ENCODE assay signal across 32 mouse cellular contexts in the genomic region with DNA sequence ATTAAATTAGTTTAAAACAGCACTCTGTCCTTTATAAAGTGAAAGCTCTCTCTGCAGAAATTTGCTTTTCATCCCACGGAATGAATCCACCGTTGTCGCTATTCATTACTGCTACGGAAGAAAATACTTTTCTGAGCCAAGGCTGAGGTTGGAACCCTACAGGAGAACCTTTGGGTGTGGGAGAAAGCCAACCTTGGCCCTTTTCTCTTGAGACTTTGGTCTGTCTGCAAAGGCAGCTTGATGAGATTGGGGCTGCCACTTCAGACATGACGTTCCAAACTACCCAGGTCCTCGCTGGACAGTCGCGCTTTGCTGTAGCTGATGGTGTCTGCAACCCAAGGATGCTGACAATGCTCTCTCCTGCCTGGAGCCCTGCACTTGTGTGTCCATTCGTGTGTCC. TPM values are rescaled to one million over a fixed set of nuclear protein-coding genes. Genes with fewer than 3 reads are reported as not detected.
DNase-seq lines count a peak whose midpoint lies in the region; ATAC-seq and TF ChIP-seq lines count a peak whose summit lies in the region.
"Had no signal": no experiment of that assay in that cellular context is flagged by ENCODE, and none has a peak within 500 bp of the region (broad histone marks: within the 10 kb centered on the region; RNA-seq: fewer than 3 reads in every experiment).

No protein-coding gene starts in this region.

- peaks cover 7% of the 10 kb centered on the region; the same call in 1 of the 2 replicates for H3K4me1 ChIP-seq in hindbrain, embryonic 11.5 days (replicated peaks; ENCODE audit: control insufficient read depth, insufficient read depth, low read length)
- peaks cover 23% of the 10 kb centered on the region for H3K4me1 ChIP-seq in hindbrain, embryonic 10.5 days (replicated peaks)
- H3K4me1 ChIP-seq in neural tube, embryonic 15.5 days, result peaks cover 22% of the 10 kb centered on the region
- no peaks in the 10 kb centered on the region for H3K4me1 ChIP-seq in intestine, postnatal 0 days (replicated peaks; ENCODE audit: control insufficient read depth, insufficient read depth, low read length)
- 0 out of 2 replicates have a peak, but pooled peaks cover 3% of the 10 kb centered on the region for H3K4me1 ChIP-seq in heart, embryonic 11.5 days (ENCODE audit: control insufficient read depth, insufficient read depth, low read length)

- H3K9ac ChIP-seq in hindbrain, embryonic 11.5 days (ENCODE audit: low read depth, low read length), result no peak overlapping the region
- no peak overlapping the region for H3K9ac ChIP-seq in neural tube, embryonic 15.5 days (replicated peaks)
- peak overlapping the region; percentile 94; the same call in 1 of the 2 replicates for H3K9ac ChIP-seq in intestine, postnatal 0 days (ENCODE audit: low read depth, low read length)
- H3K9ac ChIP-seq in heart, embryonic 11.5 days (ENCODE audit: low read depth, low read length), result no peak overlapping the region
- H3K9ac ChIP-seq: embryonic facial prominence, embryonic 13.5 days; forebrain, postnatal 0 days; heart, embryonic 12.5 days; heart, embryonic 15.5 days; hindbrain, embryonic 12.5 days; hindbrain, embryonic 15.5 days had no signal

- H3K4me3 ChIP-seq in hindbrain, embryonic 11.5 days (ENCODE audit: low read depth, low read length), result no peak overlapping the region
- no peak overlapping the region for H3K4me3 ChIP-seq in hindbrain, embryonic 10.5 days
- no peak overlapping the region for H3K4me3 ChIP-seq in neural tube, embryonic 15.5 days (replicated peaks)
- H3K4me3 ChIP-seq in intestine, postnatal 0 days (ENCODE audit: low read depth, low read length), result peak overlapping the region; percentile 74
- H3K4me3 ChIP-seq in heart, embryonic 11.5 days (ENCODE audit: low read depth, low read length), result no peak overlapping the region
- H3K4me3 ChIP-seq: embryonic facial prominence, embryonic 10.5 days; embryonic facial prominence, embryonic 13.5 days; erythroblast, embryonic 14.5 days; gastrocnemius, adult 2 months; heart, embryonic 12.5 days; heart, embryonic 15.5 days; hindbrain, embryonic 12.5 days; hindbrain, embryonic 15.5 days had no signal

- 8% methylated on average over 9 of the region's 9 CpGs for WGBS in hindbrain, embryonic 11.5 days
- WGBS in hindbrain, embryonic 10.5 days, result 5% methylated on average over 9 of the region's 9 CpGs
- WGBS in neural tube, embryonic 15.5 days, result 10% methylated on average over 9 of the region's 9 CpGs
- whole genome bisulfite sequencing in intestine, postnatal 0 days, result 14% methylated on average over 9 of the region's 9 CpGs
- 6% methylated on average over 9 of the region's 9 CpGs for WGBS in heart, embryonic 11.5 days (ENCODE audit: insufficient replicate concordance)

- TF ChIP-seq CTCF in intestine, postnatal 0 days (IDR thresholded peaks at IDR 0.05; ENCODE audit: low read depth), result no peak

- peaks cover 100% of the 10 kb centered on the region for H3K27me3 ChIP-seq in hindbrain, embryonic 11.5 days (ENCODE audit: control insufficient read depth, insufficient read depth, low read length)
- H3K27me3 ChIP-seq in hindbrain, embryonic 10.5 days (ENCODE audit: insufficient read depth, poor library complexity, severe bottlenecking), result peaks cover 100% of the 10 kb centered on the region
- H3K27me3 ChIP-seq in neural tube, embryonic 15.5 days (replicated peaks), result peaks cover 98% of the 10 kb centered on the region
- H3K27me3 ChIP-seq in intestine, postnatal 0 days (replicated peaks; ENCODE audit: control insufficient read depth, insufficient read depth, low read length), result peaks cover 21% of the 10 kb centered on the region; the same call in 1 of the 2 replicates
- H3K27me3 ChIP-seq in heart, embryonic 11.5 days (ENCODE audit: control insufficient read depth, insufficient read depth, low read length), result peaks cover 100% of the 10 kb centered on the region

- no peak overlapping the region for H3K4me2 ChIP-seq in hindbrain, embryonic 11.5 days (replicated peaks; ENCODE audit: low read depth, low read length)
- no peak overlapping the region for H3K4me2 ChIP-seq in neural tube, embryonic 15.5 days
- H3K4me2 ChIP-seq in intestine, postnatal 0 days (replicated peaks; ENCODE audit: low read depth), result peak overlapping the region; percentile 69
- H3K4me2 ChIP-seq in heart, embryonic 11.5 days, result no peak overlapping the region
- H3K4me2 ChIP-seq: embryonic facial prominence, embryonic 13.5 days; heart, embryonic 12.5 days; heart, embryonic 15.5 days; hindbrain, embryonic 12.5 days; hindbrain, embryonic 15.5 days had no signal

- no peaks in the 10 kb centered on the region for H3K36me3 ChIP-seq in hindbrain, embryonic 11.5 days (ENCODE audit: control insufficient read depth, insufficient read depth, low read length)
- no peaks in the 10 kb centered on the region for H3K36me3 ChIP-seq in hindbrain, embryonic 10.5 days
- H3K36me3 ChIP-seq in neural tube, embryonic 15.5 days, result no peaks in the 10 kb centered on the region
- no peaks in the 10 kb centered on the region for H3K36me3 ChIP-seq in intestine, postnatal 0 days (ENCODE audit: control insufficient read depth, insufficient read depth)
- no peaks in the 10 kb centered on the region for H3K36me3 ChIP-seq in heart, embryonic 11.5 days (ENCODE audit: control insufficient read depth, insufficient read depth, low read length)
- H3K36me3 ChIP-seq: embryonic facial prominence, embryonic 10.5 days; embryonic facial prominence, embryonic 13.5 days; G1E; heart, embryonic 12.5 days; heart, embryonic 15.5 days; hindbrain, embryonic 12.5 days; hindbrain, embryonic 15.5 days had no signal

- no peak for ATAC-seq in hindbrain, embryonic 11.5 days (ENCODE audit: low FRiP score)
- ATAC-seq in neural tube, embryonic 15.5 days (ENCODE audit: low FRiP score), result no peak
- no peak for ATAC-seq in intestine, postnatal 0 days
- no peak for ATAC-seq in heart, embryonic 11.5 days (replicated peaks; ENCODE audit: insufficient number of reproducible peaks, low FRiP score, low TSS enrichment)
- ATAC-seq: forebrain, embryonic 14.5 days; forebrain, postnatal 0 days; Patski had no signal

- H3K27ac ChIP-seq in hindbrain, embryonic 11.5 days (ENCODE audit: low read depth, low read length), result no peak overlapping the region
- H3K27ac ChIP-seq in hindbrain, embryonic 10.5 days, result no peak overlapping the region
- H3K27ac ChIP-seq in neural tube, embryonic 15.5 days (replicated peaks), result no peak overlapping the region
- peak overlapping the region; percentile 90 for H3K27ac ChIP-seq in intestine, postnatal 0 days (ENCODE audit: low read depth, low read length)
- H3K27ac ChIP-seq in heart, embryonic 11.5 days (ENCODE audit: low read depth, low read length), result no peak overlapping the region
- H3K27ac ChIP-seq: embryonic facial prominence, embryonic 10.5 days; embryonic facial prominence, embryonic 13.5 days; gastrocnemius, adult 2 months; heart, embryonic 15.5 days; hindbrain, embryonic 12.5 days; hindbrain, embryonic 15.5 days had no signal

- DNase-seq in hindbrain, embryonic 11.5 days (ENCODE audit: low spot score), result peak; percentile 33
- DNase-seq in hindbrain, embryonic 10.5 days (ENCODE audit: low spot score), result no peak
- peak; percentile 36 for DNase-seq in neural tube, embryonic 10.5 days (ENCODE audit: extremely low spot score, low spot score)
- DNase-seq in cerebellum, postnatal 10 days, result no peak
- DNase-seq: adrenal gland, postnatal 10 days; adrenal gland, postnatal 36 days; B cell, adult 2 months; cerebellum, adult 18-20 months; cerebellum, adult 9-11 months; cerebellum, postnatal 36 days; embryo, embryonic 11 days; forebrain, postnatal 0 days; gastrocnemius, adult 2 months; gastrocnemius, postnatal 14 days; heart, adult 11 months; heart, postnatal 10 days; heart, postnatal 36 days had no signal

- no peaks in the 10 kb centered on the region for H3K9me3 ChIP-seq in hindbrain, embryonic 11.5 days (ENCODE audit: control insufficient read depth, low read length)
- H3K9me3 ChIP-seq in hindbrain, embryonic 10.5 days, result no peaks in the 10 kb centered on the region
- no peaks in the 10 kb centered on the region for H3K9me3 ChIP-seq in neural tube, embryonic 15.5 days (replicated peaks)
- no peaks in the 10 kb centered on the region for H3K9me3 ChIP-seq in intestine, postnatal 0 days (ENCODE audit: control insufficient read depth)
- H3K9me3 ChIP-seq in heart, embryonic 11.5 days (replicated peaks; ENCODE audit: control insufficient read depth, low read length), result no peaks in the 10 kb centered on the region
- H3K9me3 ChIP-seq: embryonic facial prominence, embryonic 10.5 days; embryonic facial prominence, embryonic 13.5 days; heart, embryonic 12.5 days; heart, embryonic 15.5 days; hindbrain, embryonic 12.5 days; hindbrain, embryonic 15.5 days had no signal

RNA-seq across cellular contexts. Expression of gene Cdx2, which starts 1.4 kb away (rescaled TPM):
- not detected in 2 replicates for polyA plus RNA-seq in hindbrain, embryonic 11.5 days (2014; fragmentation: Nextera tagmentation; extraction: Ambion mirVana)
- polyA plus RNA-seq in hindbrain, embryonic 10.5 days (2016; fragmentation: Nextera tagmentation; extraction: Ambion mirVana), result not detected in 2 replicates
- polyA plus RNA-seq in neural tube, embryonic 15.5 days (2015; fragmentation: Nextera tagmentation; extraction: Ambion mirVana), result 3.1 TPM in 1 of 2 replicates, not detected in the other
- polyA plus RNA-seq in intestine, postnatal 0 days (2015; fragmentation: Nextera tagmentation; extraction: Ambion mirVana), result 35.0 and 38.9 TPM in 2 replicates
- not detected in 2 replicates for polyA plus RNA-seq in heart, embryonic 11.5 days (2014; fragmentation: Nextera tagmentation; extraction: Ambion mirVana)
- polyA plus RNA-seq: cortical plate, adult 2 months; embryonic facial prominence, embryonic 10.5 days; embryonic facial prominence, embryonic 13.5 days; forebrain, embryonic 14.5 days; forebrain, postnatal 0 days; G1E; heart, embryonic 12.5 days; heart, embryonic 15.5 days; hindbrain, embryonic 12.5 days; hindbrain, embryonic 15.5 days had no signal

RNA-seq across cellular contexts. Expression of gene Urad, which starts 13.8 kb away (rescaled TPM):
- not detected in 2 replicates for polyA plus RNA-seq in hindbrain, embryonic 11.5 days (2014; fragmentation: Nextera tagmentation; extraction: Ambion mirVana)
- polyA plus RNA-seq in hindbrain, embryonic 10.5 days (2016; fragmentation: Nextera tagmentation; extraction: Ambion mirVana), result not detected in 2 replicates
- polyA plus RNA-seq in neural tube, embryonic 15.5 days (2015; fragmentation: Nextera tagmentation; extraction: Ambion mirVana), result 0.24 TPM in 1 of 2 replicates, not detected in the other
- 0.95 and 1.1 TPM in 2 replicates for polyA plus RNA-seq in intestine, postnatal 0 days (2015; fragmentation: Nextera tagmentation; extraction: Ambion mirVana)
- not detected in 2 replicates for polyA plus RNA-seq in heart, embryonic 11.5 days (2014; fragmentation: Nextera tagmentation; extraction: Ambion mirVana)
- polyA plus RNA-seq: cortical plate, adult 2 months; embryonic facial prominence, embryonic 10.5 days; embryonic facial prominence, embryonic 13.5 days; erythroblast, embryonic 14.5 days; forebrain, embryonic 14.5 days; forebrain, postnatal 0 days; frontal cortex, adult 2 months; G1E; heart, embryonic 12.5 days; heart, embryonic 15.5 days; hindbrain, embryonic 12.5 days; hindbrain, embryonic 15.5 days; Patski had no signal

RNA-seq across cellular contexts. Expression of gene Pdx1, which starts 38.7 kb away (rescaled TPM):
- not detected in 2 replicates for polyA plus RNA-seq in hindbrain, embryonic 11.5 days (2014; fragmentation: Nextera tagmentation; extraction: Ambion mirVana)
- polyA plus RNA-seq in hindbrain, embryonic 10.5 days (2016; fragmentation: Nextera tagmentation; extraction: Ambion mirVana), result not detected in 2 replicates
- polyA plus RNA-seq in neural tube, embryonic 15.5 days (2015; fragmentation: Nextera tagmentation; extraction: Ambion mirVana), result not detected in 2 replicates
- polyA plus RNA-seq in intestine, postnatal 0 days (2015; fragmentation: Nextera tagmentation; extraction: Ambion mirVana), result 6.7 and 9.2 TPM in 2 replicates
- not detected in 2 replicates for polyA plus RNA-seq in heart, embryonic 11.5 days (2014; fragmentation: Nextera tagmentation; extraction: Ambion mirVana)
- polyA plus RNA-seq: cortical plate, adult 2 months; embryonic facial prominence, embryonic 10.5 days; embryonic facial prominence, embryonic 13.5 days; erythroblast, embryonic 14.5 days; forebrain, embryonic 14.5 days; forebrain, postnatal 0 days; frontal cortex, adult 2 months; G1E; heart, embryonic 12.5 days; heart, embryonic 15.5 days; hindbrain, embryonic 12.5 days; hindbrain, embryonic 15.5 days; Patski had no signal

Comparison
In these comparisons a context has a peak if more than half of its experiments do, and no peak if none do; other contexts are left out.
1. DNase-seq: peak in hindbrain, embryonic 11.5 days (single experiment) and neural tube, embryonic 10.5 days (single experiment); none in hindbrain, embryonic 10.5 days (single experiment) and cerebellum, postnatal 10 days (0 of 2).